Mouse (Mus musculus) limb, embryonic 14.5 days (tissue): ENCODE results near the gene Hsph1. TPM values are rescaled to one million over a fixed set of nuclear protein-coding genes. Genes with fewer than 3 reads are reported as not detected.

ENCODE experiments used
- ATAC-seq: fragments of 200-750 bp; cut with Nextera tagmentation; 2 replicates; pipeline ENCODE4 v1.8.0; 2017; ENCODE audit warnings: low read depth, moderate number of reproducible peaks, moderate TSS enrichment; ENCODE audit not compliant: low FRiP score
- DNase-seq: peaks from one replicate; pipeline ENCODE4 v3.0.0-alpha.2; 2015; ENCODE audit warnings: low spot score
- H3K27ac ChIP-seq: fragments of 300-500 bp; sonication (generic); replicated peaks from 2 replicates; pipeline ENCODE4 v1.5.1; 2014; ENCODE audit warnings: low read depth, mild to moderate bottlenecking, low read length, moderate library complexity, mixed read lengths
- H3K27me3 ChIP-seq: fragments of 300-500 bp; sonication (generic); 2 replicates; pipeline ENCODE4 v1.6.1; 2014; ENCODE audit warnings: low read length, mixed read lengths; ENCODE audit not compliant: control insufficient read depth, insufficient read depth
- H3K36me3 ChIP-seq: fragments of 300-500 bp; sonication (generic); 2 replicates; pipeline ENCODE4 v1.6.1; 2014; ENCODE audit warnings: mild to moderate bottlenecking, low read length, moderate library complexity, mixed read lengths; ENCODE audit not compliant: control insufficient read depth, insufficient read depth
- H3K4me1 ChIP-seq: fragments of 300-500 bp; sonication (generic); 2 replicates; pipeline ENCODE4 v1.6.1; 2014; ENCODE audit warnings: antibody characterized with exemption, low read length, mixed read lengths; ENCODE audit not compliant: control insufficient read depth, insufficient read depth
- H3K4me2 ChIP-seq: fragments of 300-500 bp; sonication (generic); replicated peaks from 2 replicates; pipeline ENCODE4 v1.6.1; 2014; ENCODE audit warnings: low read depth, mild to moderate bottlenecking, low read length, moderate library complexity; ENCODE audit not compliant: severe bottlenecking
- H3K4me3 ChIP-seq: fragments of 300-500 bp; sonication (generic); replicated peaks from 2 replicates; pipeline ENCODE4 v1.5.1; 2014; ENCODE audit warnings: low read length
- H3K9ac ChIP-seq: fragments of 300-500 bp; sonication (generic); 2 replicates; pipeline ENCODE4 v1.6.1; 2014; ENCODE audit warnings: mild to moderate bottlenecking, low read depth, low read length, moderate library complexity; ENCODE audit not compliant: severe bottlenecking
- H3K9me3 ChIP-seq: fragments of 300-500 bp; sonication (generic); 2 replicates; pipeline ENCODE4 v1.6.1; 2016; ENCODE audit warnings: low read length; ENCODE audit not compliant: control insufficient read depth
- POLR2A ChIP-seq: fragments of 200-500 bp; IDR thresholded peaks from 2 replicates; pipeline ENCODE4 v1.8.0; 2012; ENCODE audit warnings: inconsistent platforms, mild to moderate bottlenecking, moderate library complexity, borderline replicate concordance; ENCODE audit not compliant: insufficient read depth, insufficient read length; ENCODE audit errors: extremely low read depth
- whole genome bisulfite sequencing: fragments of 180-500 bp; shearing (Covaris S2); extraction: QIAGEN DNeasy Blood & Tissue Kit; methylation state at CpG from one replicate; pipeline ENCODE4 v1.1.7; 2014; 5-methylcytosine and 5-hydroxymethylcytosine counted together
- polyA plus RNA-seq, 2 experiments: library from polyadenylated mRNA; depleted of rRNA in 1 of 2; stranded (reverse) in 1 of 2; unstranded in 1 of 2; fragments of >200 nt; fragmentation: Nextera tagmentation in 1 of 2; extraction: Ambion mirVana in 1 of 2; gene quantifications; 2 replicates each; pipeline versions ENCODE4 v1.2.1 to v1.2.3; 2012 to 2014

Hsph1 gene
- polyA plus RNA-seq, 2 experiments: 46.9 to 63.4 TPM

GRCm38 (mm10) chr5:149648895-149649406, 12.8 kb upstream of the Hsph1 start:
- Histone ChIP-seq H3K9ac (no peak overlapping the region), H3K27me3 (no peaks in the 10 kb centered on the region), H3K27ac (no peak overlapping the region), H3K36me3 (no peaks in the 10 kb centered on the region), H3K9me3 (no peaks in the 10 kb centered on the region), H3K4me3 (no peak overlapping the region), H3K4me1 (0 out of 2 replicates have a peak, but pooled peaks cover 3% of the 10 kb centered on the region), H3K4me2 (no peak overlapping the region)
- no peak for ATAC-seq
- no peak for DNase-seq
- 82% methylated on average over 6 of the region's 6 CpGs for WGBS
- TF ChIP-seq POLR2A: no peak

DNA sequence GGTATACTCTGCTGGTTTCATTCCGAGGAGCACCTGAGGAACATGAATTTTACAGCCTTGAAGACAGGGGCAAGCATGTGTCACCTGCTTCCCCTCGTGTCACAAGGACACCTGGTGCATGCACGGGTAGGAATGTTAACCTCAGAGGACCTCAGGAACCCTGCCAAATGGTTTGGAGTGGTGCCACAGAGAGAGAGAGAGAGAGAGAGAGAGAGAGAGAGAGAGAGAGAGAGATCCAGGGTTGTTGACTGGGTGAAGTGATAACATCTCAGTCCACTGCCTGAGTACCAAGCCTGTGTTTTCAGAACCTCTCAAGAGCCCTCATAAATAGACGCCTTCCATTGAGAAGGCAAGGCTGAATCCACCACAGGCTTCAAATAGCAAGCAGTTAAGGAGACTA, 12.0 kb upstream of the Hsph1 start:
- Histone ChIP-seq H3K4me1 (0 out of 2 replicates have a peak, but pooled peaks cover 3% of the 10 kb centered on the region), H3K9ac (no peak overlapping the region), H3K9me3 (no peaks in the 10 kb centered on the region), H3K27me3 (no peaks in the 10 kb centered on the region), H3K4me3 (no peak overlapping the region), H3K36me3 (no peaks in the 10 kb centered on the region), H3K4me2 (no peak overlapping the region), H3K27ac (no peak overlapping the region)
- ATAC-seq (no peak), DNase-seq (no peak)
- WGBS: 44% methylated on average over 4 of the region's 4 CpGs
- TF ChIP-seq POLR2A: no peak

DNA sequence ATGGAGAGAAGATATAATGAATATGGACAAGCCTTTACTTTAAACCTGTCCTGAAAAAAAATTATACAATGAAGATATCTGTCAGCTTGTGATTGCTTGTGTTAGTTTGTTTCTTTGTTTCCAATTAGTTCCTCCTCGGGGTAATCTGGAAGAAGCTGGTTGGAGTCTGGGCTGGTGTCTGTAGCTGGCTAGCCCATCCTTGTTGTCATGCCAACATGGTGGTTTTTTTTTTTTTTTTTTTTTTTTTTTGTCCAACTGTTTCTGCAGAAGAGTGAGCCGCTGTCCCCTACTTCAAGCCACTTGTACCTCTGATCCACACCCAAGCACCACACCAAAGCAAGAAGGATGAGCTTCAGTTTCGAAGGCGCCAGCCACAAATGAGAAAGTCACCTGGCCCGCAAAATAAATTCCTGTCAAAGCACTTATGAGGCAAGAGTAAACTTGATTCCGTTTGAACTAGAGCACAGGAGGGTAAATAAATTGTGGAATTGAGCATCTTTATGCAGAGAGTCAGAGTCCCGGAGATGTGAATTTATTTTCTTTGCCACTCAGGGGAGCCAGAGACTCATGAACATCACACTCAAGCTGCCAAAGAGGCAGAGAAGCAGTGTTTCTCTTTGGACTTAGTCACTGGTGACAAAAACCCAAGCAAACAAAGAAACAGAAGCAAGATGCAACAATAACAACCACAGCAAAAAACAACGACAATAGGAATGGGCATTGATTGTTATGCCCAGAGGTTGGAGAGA, 11.4 kb upstream of the Hsph1 start:
- no peak overlapping the region for H3K4me3 ChIP-seq
- H3K36me3 ChIP-seq: no peaks in the 10 kb centered on the region
- no peak overlapping the region for H3K27ac ChIP-seq
- no peaks in the 10 kb centered on the region for H3K9me3 ChIP-seq
- 63% methylated on average over 8 of the region's 8 CpGs for WGBS
- no peak overlapping the region for H3K4me2 ChIP-seq
- no peak for DNase-seq
- no peak for TF ChIP-seq POLR2A
- no peak overlapping the region for H3K9ac ChIP-seq
- no peaks in the 10 kb centered on the region for H3K27me3 ChIP-seq
- no peak for ATAC-seq
- H3K4me1 ChIP-seq: 0 out of 2 replicates have a peak, but pooled peaks cover 3% of the 10 kb centered on the region

GRCm38 (mm10) chr5:149642783-149643509, 6.8 kb upstream of the Hsph1 start:
- Histone ChIP-seq H3K27ac (no peak overlapping the region), H3K9ac (no peak overlapping the region), H3K4me2 (no peak overlapping the region), H3K36me3 (no peaks in the 10 kb centered on the region), H3K4me3 (no peak overlapping the region), H3K27me3 (no peaks in the 10 kb centered on the region), H3K9me3 (no peaks in the 10 kb centered on the region), H3K4me1 (no peaks in the 10 kb centered on the region)
- DNase-seq: no peak
- no peak for ATAC-seq
- TF ChIP-seq POLR2A: no peak
- 75% methylated on average over 11 of the region's 11 CpGs for WGBS

DNA sequence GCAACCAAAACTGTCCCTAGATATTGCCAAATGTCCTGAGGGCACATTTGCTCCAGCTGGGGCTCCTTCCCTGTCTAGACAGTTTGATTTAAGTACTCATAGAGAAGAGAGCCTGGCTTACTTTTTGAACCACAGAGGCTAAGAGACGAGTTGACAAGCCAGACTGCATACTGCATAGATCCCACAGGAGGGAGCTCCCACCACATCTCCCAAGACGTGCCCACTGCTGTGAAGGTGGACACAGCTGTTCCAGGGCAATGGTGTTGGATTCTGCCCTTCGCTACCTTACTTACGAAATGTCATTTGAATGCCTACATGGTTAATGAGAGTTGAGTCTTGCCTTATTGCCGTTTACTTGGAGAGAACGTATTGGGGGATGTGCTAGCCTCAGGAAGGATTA, 6.2 kb upstream of the Hsph1 start:
- no peaks in the 10 kb centered on the region for H3K27me3 ChIP-seq
- no peak for ATAC-seq
- no peak for TF ChIP-seq POLR2A
- H3K4me1 ChIP-seq: no peaks in the 10 kb centered on the region
- WGBS: 43% methylated on average over 6 of the region's 6 CpGs
- no peaks in the 10 kb centered on the region for H3K9me3 ChIP-seq
- no peaks in the 10 kb centered on the region for H3K36me3 ChIP-seq
- peak; percentile 18 for DNase-seq
- no peak overlapping the region for H3K4me3 ChIP-seq
- H3K4me2 ChIP-seq: no peak overlapping the region
- H3K9ac ChIP-seq: no peak overlapping the region
- H3K27ac ChIP-seq: no peak overlapping the region
